Mouse (Mus musculus) MEL (cell line): ENCODE results near the gene Lyz1.
"Not testable (repeated sequence)": the region's sequence is repeated elsewhere in the genome, so short reads cannot be mapped to it uniquely, and the experiment has no call there.

Experiments
- CTCF ChIP-seq, 3 experiments: IDR thresholded peaks in 2 of 3; conservative IDR thresholded peaks in 1 of 3; 2 replicates each; pipeline ENCODE4 v1.5.1; 2011 to 2012; ENCODE audit warnings: low read length in 3 of 3, low read depth in 2 of 3, mild to moderate bottlenecking in 2 of 3, improper control_type of control experiment in 1 of 3, inconsistent platforms in 1 of 3, mixed read lengths in 1 of 3, moderate library complexity in 1 of 3; ENCODE audit not compliant: control insufficient read depth in 1 of 3, insufficient read depth in 1 of 3, poor library complexity in 1 of 3, severe bottlenecking in 1 of 3
- MAX ChIP-seq: IDR thresholded peaks from 2 replicates; pipeline ENCODE4 v1.6.1; 2011; ENCODE audit warnings: low read length, improper control_type of control experiment
- MEF2A ChIP-seq: IDR thresholded peaks from 2 replicates; pipeline ENCODE4 v1.6.1; 2014; ENCODE audit warnings: low read depth, mild to moderate bottlenecking, inconsistent platforms, low read length, improper control_type of control experiment; ENCODE audit not compliant: poor library complexity, insufficient replicate concordance, severe bottlenecking; ENCODE audit errors: extremely low read depth
- MXI1 ChIP-seq: IDR thresholded peaks from 2 replicates; pipeline ENCODE4 v1.6.1; 2011; ENCODE audit warnings: mild to moderate bottlenecking, low read depth, low read length, improper control_type of control experiment
- NRF1 ChIP-seq: IDR thresholded peaks from 2 replicates; pipeline ENCODE4 v1.6.1; 2014; ENCODE audit warnings: low read depth, mild to moderate bottlenecking, inconsistent platforms, low read length, improper control_type of control experiment, moderate library complexity; ENCODE audit not compliant: poor library complexity, insufficient read depth, severe bottlenecking
- POLR2A ChIP-seq, 2 experiments: IDR thresholded peaks; 2 replicates each; pipeline ENCODE4 v1.6.1; 2011 to 2012; ENCODE audit warnings: low read length in 2 of 2, mild to moderate bottlenecking in 2 of 2, control low read depth in 1 of 2, improper control_type of control experiment in 1 of 2, low read depth in 1 of 2, moderate library complexity in 1 of 2; ENCODE audit not compliant: control insufficient read depth in 1 of 2, insufficient read depth in 1 of 2, poor library complexity in 1 of 2
- POLR2AphosphoS2 ChIP-seq: IDR thresholded peaks from 2 replicates; pipeline ENCODE4 v1.6.1; 2011; ENCODE audit warnings: low read length, improper control_type of control experiment
- TAL1 ChIP-seq: IDR thresholded peaks from 2 replicates; pipeline ENCODE4 v1.6.1; 2012; ENCODE audit warnings: mild to moderate bottlenecking, inconsistent platforms, low read length, moderate library complexity, mixed read lengths
- ZMIZ1 ChIP-seq: IDR thresholded peaks from 2 replicates; pipeline ENCODE4 v1.6.1; 2012; ENCODE audit warnings: low read depth, mild to moderate bottlenecking, inconsistent platforms, low read length, improper control_type of control experiment, moderate library complexity
- ZNF384 ChIP-seq: IDR thresholded peaks from 2 replicates; pipeline ENCODE4 v1.6.1; 2012; ENCODE audit warnings: low read depth, mild to moderate bottlenecking, inconsistent platforms, low read length, improper control_type of control experiment

DNA sequence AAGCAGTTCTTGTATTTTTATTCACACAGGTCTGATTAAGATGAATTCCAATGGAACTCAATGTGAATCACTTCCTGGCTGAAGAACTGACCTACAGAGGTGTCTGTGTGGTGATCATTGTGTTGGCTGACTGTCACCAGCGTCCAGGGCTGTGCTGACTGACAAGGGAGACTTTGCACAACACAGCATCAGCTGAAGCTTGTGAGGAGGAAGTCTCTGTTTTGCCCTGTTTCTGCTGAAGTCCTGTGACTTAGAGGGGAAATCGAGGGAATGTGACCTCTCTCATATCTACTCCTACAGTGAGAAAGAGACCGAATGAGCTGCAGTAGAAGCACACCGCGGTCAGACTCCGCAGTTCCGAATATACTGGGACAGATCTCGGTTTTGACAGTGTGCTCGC, 14.9 kb downstream of the Lyz1 start:
- not testable (repeated sequence) for TF ChIP-seq NRF1; MEF2A; ZNF384; CTCF (IDR thresholded peaks at IDR 0.05 in 2 of 3, conservative IDR thresholded peaks at IDR 0.05 in 1 of 3; ENCODE audit: control insufficient read depth in 1 of 3, insufficient read depth in 1 of 3, low read depth in 2 of 3, low read length in 3 of 3, poor library complexity in 1 of 3, severe bottlenecking in 1 of 3); POLR2A (IDR thresholded peaks at IDR 0.05; ENCODE audit: control insufficient read depth in 1 of 2, insufficient read depth in 1 of 2, low read depth in 1 of 2, low read length in 2 of 2, poor library complexity in 1 of 2); TAL1; ZMIZ1; MAX; MXI1; POLR2AphosphoS2
